Mouse (Mus musculus): ENCODE data around the gene Bicral. TPM values are rescaled to one million over a fixed set of nuclear protein-coding genes. Genes with fewer than 3 reads are reported as not detected.
A peak's percentile ranks its signal among the peaks of the same experiment; 100 is the strongest.

Bicral gene
- total and polyA plus RNA-seq, 3 experiments: 3.0 to 7.4 (median 5.9) TPM

GRCm38 (mm10) chr17:46750580-46750979, 107.7 kb downstream of the Bicral start:
- Histone ChIP-seq H3K4me1 (ENCODE audit: control insufficient read depth in 1 of 2, insufficient read depth in 2 of 2) (peaks cover 17 to 47% of the 10 kb centered on the region in 2 experiments), H3K36me3 (replicated peaks in 1 of 2; ENCODE audit: control insufficient read depth in 1 of 2, insufficient read depth in 1 of 2, low read length in 1 of 2) (peaks cover 17 to 26% of the 10 kb centered on the region in 2 experiments), H3K27ac (ENCODE audit: insufficient read depth, low read depth) (peak overlapping the region; percentile 99), H3K79me2 (replicated peaks; ENCODE audit: control insufficient read depth, extremely low read depth, insufficient read depth, poor library complexity, severe bottlenecking) (peaks cover 34% of the 10 kb centered on the region), H3K4me2 (ENCODE audit: insufficient read depth, low read depth, poor library complexity, severe bottlenecking) (peak overlapping the region; percentile 88), H3K4me3 (replicated peaks in 1 of 3; ENCODE audit: low read depth in 2 of 3, low read length in 2 of 3, poor library complexity in 1 of 3) (peak overlapping the region; percentile 44 to 73 (median 61)), H3K9ac (ENCODE audit: insufficient read depth, low read depth) (peak overlapping the region; percentile 75), H3K27me3 (replicated peaks) (no peaks in the 10 kb centered on the region), H3K9me3 (replicated peaks; ENCODE audit: low read length) (peaks cover 13% of the 10 kb centered on the region)
- in situ Hi-C loops (cut with MboI; ENCODE audit: low pct_ligation_motif_present, low pct_unique_long_range_greater_than_20kb, low sequenced_read_pairs) (no loop called here), dilution Hi-C loops (cut with MboI; ENCODE audit: extremely low pct_ligation_motif_present, extremely low pct_unique_long_range_greater_than_20kb, low sequenced_read_pairs) (no loop called here)
- peak; percentile 92 for TF ChIP-seq MYC (IDR thresholded peaks at IDR 0.05; ENCODE audit: low read depth, low read length)
- peak; percentile 73; the same call in 1 of the 2 replicates for TF ChIP-seq MAX (IDR thresholded peaks at IDR 0.05; ENCODE audit: low read length)
- TF ChIP-seq MXI1 (IDR thresholded peaks at IDR 0.05; ENCODE audit: low read depth, low read length): peak; percentile 54; the same call in 1 of the 2 replicates
- TF ChIP-seq NRF1 (IDR thresholded peaks at IDR 0.05; ENCODE audit: low read depth, low read length): no peak
- no peak for TF ChIP-seq TBP (conservative IDR thresholded peaks at IDR 0.05; ENCODE audit: low read depth, low read length)
- DNase-seq (ENCODE audit: extremely low read depth): no peak

- in situ Hi-C loops (cut with MboI; ENCODE audit: low pct_ligation_motif_present, low pct_unique_long_range_greater_than_20kb, low sequenced_read_pairs): no loop called here
- Histone ChIP-seq H3K9me3 (replicated peaks; ENCODE audit: low read length) (peaks cover 8% of the 10 kb centered on the region), H3K79me2 (replicated peaks; ENCODE audit: control insufficient read depth, extremely low read depth, insufficient read depth, poor library complexity, severe bottlenecking) (peaks cover 34% of the 10 kb centered on the region), H3K4me2 (ENCODE audit: insufficient read depth, low read depth, poor library complexity, severe bottlenecking) (peak overlapping the region; percentile 88), H3K4me1 (ENCODE audit: control insufficient read depth in 1 of 2, insufficient read depth in 2 of 2) (peaks cover 19 to 59% of the 10 kb centered on the region in 2 experiments), H3K36me3 (replicated peaks in 1 of 2; ENCODE audit: control insufficient read depth in 1 of 2, insufficient read depth in 1 of 2, low read length in 1 of 2) (peaks cover 24 to 33% of the 10 kb centered on the region in 2 experiments), H3K27me3 (replicated peaks) (no peaks in the 10 kb centered on the region), H3K9ac (ENCODE audit: insufficient read depth, low read depth) (peak overlapping the region; percentile 75), H3K4me3 (replicated peaks in 1 of 3; ENCODE audit: low read depth in 2 of 3, low read length in 2 of 3, poor library complexity in 1 of 3) (peak overlapping the region in 1 of 3 experiments; percentile 73), H3K27ac (ENCODE audit: insufficient read depth, low read depth) (peak overlapping the region; percentile 92)
- dilution Hi-C loops (cut with MboI; ENCODE audit: extremely low pct_ligation_motif_present, extremely low pct_unique_long_range_greater_than_20kb, low sequenced_read_pairs): no loop called here
- TF ChIP-seq JUN (IDR thresholded peaks at IDR 0.05; ENCODE audit: insufficient read depth, low read depth, low read length) (no peak; the same call in 1 of the 2 replicates), RAD21 (IDR thresholded peaks at IDR 0.05; ENCODE audit: low read depth, low read length) (no peak), TCF12 (IDR thresholded peaks at IDR 0.05; ENCODE audit: low read depth, low read length) (peak; percentile 89), MEF2A (IDR thresholded peaks at IDR 0.05; ENCODE audit: borderline replicate concordance, low read depth, low read length) (peak; percentile 79; the same call in 1 of the 2 replicates), ZKSCAN1 (IDR thresholded peaks at IDR 0.05; ENCODE audit: borderline replicate concordance, low read depth, low read length) (no peak), ZNF384 (IDR thresholded peaks at IDR 0.05; ENCODE audit: low read depth, low read length) (no peak), GABPA (IDR thresholded peaks at IDR 0.05; ENCODE audit: insufficient replicate concordance, low read depth, low read length) (no peak), ETS1 (conservative IDR thresholded peaks at IDR 0.05; ENCODE audit: low read depth, low read length) (peak; percentile 85), USF1 (IDR thresholded peaks at IDR 0.05; ENCODE audit: low read depth, low read length) (no peak), ZC3H11A (IDR thresholded peaks at IDR 0.05; ENCODE audit: low read depth, low read length) (no peak), USF2 (conservative IDR thresholded peaks at IDR 0.05; ENCODE audit: low read depth, low read length) (no peak), ELF1 (IDR thresholded peaks at IDR 0.05; ENCODE audit: low read depth, low read length) (no peak), MAZ (IDR thresholded peaks at IDR 0.05; ENCODE audit: low read depth, low read length) (peak; percentile 37; the same call in 1 of the 2 replicates), RCOR1 (conservative IDR thresholded peaks at IDR 0.05; ENCODE audit: low read depth, low read length) (no peak), POLR2A (IDR thresholded peaks at IDR 0.05; ENCODE audit: low read depth, low read length) (peak; percentile 77), NRF1 (IDR thresholded peaks at IDR 0.05; ENCODE audit: low read depth, low read length) (peak; percentile 43; the same call in 1 of the 2 replicates), MAX (IDR thresholded peaks at IDR 0.05; ENCODE audit: low read length) (peak; percentile 85), IRF4 (IDR thresholded peaks at IDR 0.05; ENCODE audit: low read depth, low read length) (peak; percentile 82), MYC (IDR thresholded peaks at IDR 0.05; ENCODE audit: low read depth, low read length) (0 out of 2 replicates have a peak, but pooled peaks have one; percentile 59), KAT2A (IDR thresholded peaks at IDR 0.05; ENCODE audit: insufficient replicate concordance, low read length) (no peak), JUND (conservative IDR thresholded peaks at IDR 0.05; ENCODE audit: low read depth, low read length) (no peak), SMC3 (IDR thresholded peaks at IDR 0.05; ENCODE audit: low read depth, low read length) (no peak), E2F4 (IDR thresholded peaks at IDR 0.05; ENCODE audit: insufficient replicate concordance, low read depth, low read length) (no peak), EP300 (IDR thresholded peaks at IDR 0.05; ENCODE audit: low read length) (peak; percentile 47), NELFE (IDR thresholded peaks at IDR 0.05; ENCODE audit: low read depth, low read length) (peak; percentile 42), MXI1 (IDR thresholded peaks at IDR 0.05; ENCODE audit: low read depth, low read length) (peak; percentile 79; the same call in 1 of the 2 replicates), TBP (conservative IDR thresholded peaks at IDR 0.05; ENCODE audit: low read depth, low read length) (peak; percentile 86; the same call in 1 of the 2 replicates), ZMIZ1 (IDR thresholded peaks at IDR 0.05; ENCODE audit: low read depth, low read length) (no peak), BHLHE40 (IDR thresholded peaks at IDR 0.05; ENCODE audit: low read depth, low read length) (peak; percentile 92)
- DNase-seq (ENCODE audit: extremely low read depth): peak; percentile 87
These were observed 109.0 kb downstream of the Bicral start for GRCm38 (mm10) chr17:46749282-46749681.
